Mouse (Mus musculus) heart, embryonic 11.5 days (tissue): Measurements from ENCODE around the gene Retsat. TPM values are rescaled to one million over a fixed set of nuclear protein-coding genes. Genes with fewer than 3 reads are reported as not detected.

Source experiments
- ATAC-seq: fragments of 200-750 bp; cut with Nextera tagmentation; replicated peaks from 2 replicates; pipeline ENCODE4 v1.8.0; 2017; ENCODE audit warnings: moderate library complexity; ENCODE audit not compliant: insufficient number of reproducible peaks, low FRiP score, low TSS enrichment
- H3K27ac ChIP-seq: fragments of 300-500 bp; sonication (generic); 2 replicates; pipeline ENCODE4 v1.5.1; 2014; ENCODE audit warnings: mild to moderate bottlenecking, low read depth, low read length
- H3K27me3 ChIP-seq: fragments of 300-500 bp; sonication (generic); 2 replicates; pipeline ENCODE4 v1.6.1; 2014; ENCODE audit warnings: mild to moderate bottlenecking, low read length, mixed read lengths; ENCODE audit not compliant: control insufficient read depth, insufficient read depth
- H3K36me3 ChIP-seq: fragments of 300-500 bp; sonication (generic); 2 replicates; pipeline ENCODE4 v1.6.1; 2014; ENCODE audit warnings: mild to moderate bottlenecking, low read length, moderate library complexity, mixed read lengths; ENCODE audit not compliant: control insufficient read depth, insufficient read depth
- H3K4me1 ChIP-seq: fragments of 300-500 bp; sonication (generic); 2 replicates; pipeline ENCODE4 v1.6.1; 2014; ENCODE audit warnings: low read length; ENCODE audit not compliant: control insufficient read depth, insufficient read depth
- H3K4me2 ChIP-seq: fragments of 300-500 bp; sonication (generic); 2 replicates; pipeline ENCODE4 v1.6.1; 2014; ENCODE audit warnings: mild to moderate bottlenecking, moderate library complexity
- H3K4me3 ChIP-seq: fragments of 300-500 bp; sonication (generic); 2 replicates; pipeline ENCODE4 v1.5.1; 2014; ENCODE audit warnings: low read depth, low read length
- H3K9ac ChIP-seq: fragments of 300-500 bp; sonication (generic); 2 replicates; pipeline ENCODE4 v1.6.1; 2014; ENCODE audit warnings: mild to moderate bottlenecking, low read depth, low read length, moderate library complexity
- H3K9me3 ChIP-seq: fragments of 300-500 bp; sonication (generic); replicated peaks from 2 replicates; pipeline ENCODE4 v1.6.1; 2016; ENCODE audit warnings: low read length; ENCODE audit not compliant: control insufficient read depth
- WGBS: fragments of 180-500 bp; shearing (Covaris S2); extraction: QIAGEN DNeasy Blood & Tissue Kit; methylation state at CpG from one replicate; pipeline ENCODE4 v1.1.7; 2014; ENCODE audit not compliant: insufficient replicate concordance; 5-methylcytosine and 5-hydroxymethylcytosine counted together
- polyA plus RNA-seq: library from polyadenylated mRNA; unstranded; fragments of >200 nt; fragmentation: Nextera tagmentation; extraction: Ambion mirVana; gene quantifications from 2 replicates; pipeline ENCODE4 v1.2.1, GENCODE M21; 2014

Gene Retsat
- polyA plus RNA-seq, 1 experiment from 2014 or later: 13.9 TPM

GRCm38 (mm10) chr6:72608662-72609184 is 10.4 kb downstream of the Retsat start:
- Histone ChIP-seq H3K9me3 (no peaks in the 10 kb centered on the region), H3K9ac (no peak overlapping the region), H3K4me3 (no peak overlapping the region), H3K4me1 (no peaks in the 10 kb centered on the region), H3K27ac (no peak overlapping the region), H3K36me3 (peaks cover 44% of the 10 kb centered on the region), H3K27me3 (no peaks in the 10 kb centered on the region), H3K4me2 (no peak overlapping the region)
- 86% methylated on average over 4 of the region's 4 CpGs for WGBS
- ATAC-seq: no peak

DNA sequence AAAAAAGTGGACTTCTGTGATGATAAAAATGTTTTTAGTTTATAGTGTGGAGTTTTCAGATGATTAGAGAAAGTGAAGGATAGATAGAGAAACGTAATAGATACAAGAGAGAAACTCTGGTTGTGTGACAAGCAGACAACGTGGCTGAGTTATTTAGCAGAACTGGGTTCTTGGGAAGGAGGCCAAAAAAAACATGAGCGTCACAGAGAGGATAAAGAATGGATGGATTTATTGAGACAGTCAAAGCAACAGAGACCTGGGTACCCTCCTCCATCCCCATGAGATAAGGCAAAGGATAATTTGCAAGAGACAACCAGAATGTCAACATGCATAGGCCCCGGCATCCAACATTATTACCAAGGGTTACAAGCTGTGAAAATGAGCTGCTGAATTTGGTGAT is 12.0 kb downstream of the Retsat start:
- H3K9ac ChIP-seq: no peak overlapping the region
- H3K4me3 ChIP-seq: no peak overlapping the region
- no peaks in the 10 kb centered on the region for H3K9me3 ChIP-seq
- H3K4me2 ChIP-seq: no peak overlapping the region
- H3K36me3 ChIP-seq: peaks cover 44% of the 10 kb centered on the region
- ATAC-seq: no peak
- H3K27me3 ChIP-seq: no peaks in the 10 kb centered on the region
- H3K4me1 ChIP-seq: peaks cover 11% of the 10 kb centered on the region
- WGBS: 62% methylated on average over 4 of the region's 4 CpGs
- H3K27ac ChIP-seq: no peak overlapping the region

DNA sequence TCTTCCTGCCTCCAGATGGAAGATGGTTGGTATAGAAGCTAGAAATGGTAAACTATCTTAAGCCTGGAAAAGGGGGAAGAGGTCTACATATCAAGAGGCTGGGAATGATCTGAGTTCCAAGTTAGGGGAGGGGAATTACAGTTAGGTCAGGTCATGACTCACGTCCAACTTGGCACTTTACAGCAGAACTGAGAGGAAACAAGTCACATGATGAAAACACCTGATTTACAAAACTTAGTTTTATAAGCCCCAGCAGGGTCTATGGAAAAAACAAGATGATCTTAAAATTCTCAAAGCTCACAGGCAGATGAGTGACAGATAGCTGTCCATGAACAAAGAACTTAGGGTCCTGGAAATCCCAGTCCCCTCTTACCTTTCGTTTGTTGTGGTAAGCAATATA is 16.9 kb downstream of the Retsat start:
- no peak for ATAC-seq
- Histone ChIP-seq H3K9me3 (no peaks in the 10 kb centered on the region), H3K4me1 (peaks cover 23% of the 10 kb centered on the region), H3K27me3 (no peaks in the 10 kb centered on the region), H3K4me2 (peak overlapping the region; percentile 97), H3K36me3 (peaks cover 19% of the 10 kb centered on the region; the same call in 1 of the 2 replicates), H3K9ac (no peak overlapping the region), H3K4me3 (peak overlapping the region; percentile 85), H3K27ac (no peak overlapping the region)
- 63% methylated on average over 2 of the region's 2 CpGs for whole genome bisulfite sequencing

- Histone ChIP-seq H3K27me3 (no peaks in the 10 kb centered on the region), H3K4me3 (peak overlapping the region; percentile 85), H3K27ac (no peak overlapping the region), H3K9me3 (no peaks in the 10 kb centered on the region), H3K9ac (peak overlapping the region; percentile 81), H3K4me2 (peak overlapping the region; percentile 97), H3K36me3 (peaks cover 16% of the 10 kb centered on the region; the same call in 1 of the 2 replicates), H3K4me1 (peaks cover 23% of the 10 kb centered on the region)
- ATAC-seq: no peak
- WGBS: 20% methylated on average over 25 of the region's 25 CpGs
Observed at GRCm38 (mm10) chr6:72615561-72616375, 17.5 kb downstream of the Retsat start.

DNA sequence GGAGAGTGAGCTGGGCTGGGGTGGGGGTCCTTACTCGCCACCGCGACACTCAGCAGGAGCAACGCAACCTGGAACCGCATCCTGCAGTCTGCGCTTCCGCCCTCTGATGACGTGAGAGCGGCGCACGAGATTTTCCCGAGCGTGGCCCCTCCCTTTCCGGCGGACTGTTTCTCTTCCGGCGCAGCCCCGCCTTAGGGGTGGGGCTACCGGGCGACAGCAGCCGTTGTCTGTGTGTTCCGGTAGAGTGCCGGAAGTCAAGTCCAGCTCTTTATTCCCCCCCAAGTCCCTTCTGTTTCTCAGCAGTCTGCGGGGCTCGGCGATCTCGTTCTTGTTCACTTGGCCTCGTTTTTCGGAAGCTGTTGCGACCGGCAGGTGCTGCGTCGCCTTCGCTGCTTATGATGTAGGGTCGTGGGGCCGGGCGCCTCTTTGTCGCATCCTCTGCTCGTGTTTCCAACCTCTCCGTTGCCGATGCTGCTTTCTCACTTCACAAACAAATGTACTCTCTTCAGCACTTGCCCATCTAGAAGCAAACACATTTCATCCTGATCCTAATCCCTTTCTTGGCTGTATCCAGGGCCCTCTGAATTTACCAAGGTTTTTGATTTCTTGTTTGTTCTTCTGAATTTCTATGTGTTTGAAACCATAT is 18.5 kb downstream of the Retsat start, which contains the start of gene Tgoln1:
Gene Tgoln1, minus strand, starts transcription at position 358 of the 646 bp plus-strand sequence.
- WGBS: 0% methylated on average over 41 of the region's 41 CpGs
- H3K4me3 ChIP-seq: peak within 1 kb of the TSS; percentile 85
- H3K4me1 ChIP-seq: peaks cover 23% of the 10 kb centered on the region
- H3K27me3 ChIP-seq: no peaks in the 10 kb centered on the region
- H3K27ac ChIP-seq: peak within 1 kb of the TSS; percentile 86
- H3K9ac ChIP-seq: peak within 1 kb of the TSS; percentile 81
- ATAC-seq: peak; percentile 94
- H3K36me3 ChIP-seq: peaks cover 7% of the 10 kb centered on the region; the same call in 1 of the 2 replicates
- H3K4me2 ChIP-seq: peak within 1 kb of the TSS; percentile 97
- H3K9me3 ChIP-seq: no peaks in the 10 kb centered on the region

DNA sequence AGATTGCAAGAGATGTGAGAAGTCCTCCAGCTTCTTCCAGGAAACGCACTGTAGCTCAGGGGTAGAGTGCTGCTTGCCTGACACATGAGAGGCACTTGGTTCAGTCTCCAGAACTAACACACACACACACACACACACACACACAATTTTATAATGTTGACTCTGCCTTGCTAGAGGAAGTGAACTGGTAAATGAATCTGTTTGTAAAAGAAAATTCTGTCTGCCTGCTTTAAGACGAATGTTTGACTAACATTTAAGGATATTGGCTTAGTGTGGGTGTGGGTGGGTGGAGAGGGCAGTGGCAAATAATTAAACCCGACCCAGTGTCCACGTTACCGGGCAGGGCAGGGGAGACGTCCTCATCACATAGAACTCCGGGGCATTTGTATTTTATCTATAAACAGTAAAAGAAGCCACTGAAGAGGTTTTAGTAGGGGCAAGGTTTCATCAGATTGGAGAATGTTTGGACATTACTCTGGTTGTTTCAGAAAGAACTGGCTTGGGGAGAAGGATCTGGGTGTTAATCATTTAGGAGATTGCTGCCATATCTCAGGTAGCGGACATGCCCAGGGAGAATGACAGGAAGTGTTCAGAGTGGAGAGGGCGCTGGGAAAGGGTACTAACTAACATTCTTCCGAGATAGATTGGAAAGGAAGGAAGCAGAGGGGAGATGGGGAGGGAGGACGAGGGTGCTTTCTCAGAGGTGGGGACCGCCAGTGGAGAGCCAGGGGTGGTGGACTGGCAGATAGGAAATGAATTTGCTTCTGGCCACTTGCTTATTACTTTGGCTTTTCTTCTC is 21.7 kb downstream of the Retsat start:
- Histone ChIP-seq H3K27me3 (no peaks in the 10 kb centered on the region), H3K9me3 (no peaks in the 10 kb centered on the region), H3K4me2 (peak overlapping the region; percentile 22), H3K27ac (peak overlapping the region; percentile 29; the same call in 1 of the 2 replicates), H3K4me3 (no peak overlapping the region), H3K4me1 (peaks cover 15% of the 10 kb centered on the region), H3K36me3 (no peaks in the 10 kb centered on the region), H3K9ac (no peak overlapping the region)
- no peak for ATAC-seq
- 35% methylated on average over 12 of the region's 12 CpGs for WGBS

GRCm38 (mm10) chr6:72620920-72621319 is 22.6 kb downstream of the Retsat start:
- Histone ChIP-seq H3K4me3 (no peak overlapping the region), H3K36me3 (no peaks in the 10 kb centered on the region), H3K27me3 (no peaks in the 10 kb centered on the region), H3K27ac (no peak overlapping the region), H3K9me3 (no peaks in the 10 kb centered on the region), H3K4me1 (peaks cover 5% of the 10 kb centered on the region), H3K9ac (no peak overlapping the region), H3K4me2 (no peak overlapping the region)
- ATAC-seq: no peak
- WGBS: 49% methylated on average over 5 of the region's 5 CpGs

GRCm38 (mm10) chr6:72622917-72623316 is 24.6 kb downstream of the Retsat start:
- ATAC-seq: no peak
- Histone ChIP-seq H3K4me3 (no peak overlapping the region), H3K4me2 (no peak overlapping the region), H3K9ac (no peak overlapping the region), H3K27ac (no peak overlapping the region), H3K36me3 (peaks cover 3% of the 10 kb centered on the region), H3K9me3 (no peaks in the 10 kb centered on the region), H3K27me3 (no peaks in the 10 kb centered on the region), H3K4me1 (no peaks in the 10 kb centered on the region)
- WGBS: 39% methylated on average over 3 of the region's 3 CpGs
